Mouse (Mus musculus) embryonic facial prominence, embryonic 15.5 days (tissue): ENCODE data around the gene Susd4. TPM values are rescaled to one million over a fixed set of nuclear protein-coding genes. Genes with fewer than 3 reads are reported as not detected.
A peak's percentile ranks its signal among the peaks of the same experiment; 100 is the strongest.

Source experiments
- ATAC-seq: fragments of 200-750 bp; cut with Nextera tagmentation; 2 replicates; pipeline ENCODE4 v1.8.0; 2017; ENCODE audit warnings: low read depth, moderate TSS enrichment; ENCODE audit not compliant: insufficient number of reproducible peaks, low FRiP score, low TSS enrichment
- H3K27ac ChIP-seq: fragments of 300-500 bp; sonication (generic); replicated peaks from 2 replicates; pipeline ENCODE4 v1.5.1; 2015; ENCODE audit warnings: mild to moderate bottlenecking, inconsistent platforms
- H3K27me3 ChIP-seq: fragments of 300-500 bp; sonication (generic); 2 replicates; pipeline ENCODE4 v1.6.1; 2015; ENCODE audit warnings: inconsistent platforms
- H3K36me3 ChIP-seq: fragments of 300-500 bp; sonication (generic); 2 replicates; pipeline ENCODE4 v1.6.1; 2015; ENCODE audit warnings: mild to moderate bottlenecking, inconsistent platforms
- H3K4me1 ChIP-seq: fragments of 300-500 bp; sonication (generic); 2 replicates; pipeline ENCODE4 v1.6.1; 2015; ENCODE audit warnings: inconsistent platforms
- H3K4me2 ChIP-seq: fragments of 300-500 bp; sonication (generic); replicated peaks from 2 replicates; pipeline ENCODE4 v1.6.1; 2015; ENCODE audit warnings: mild to moderate bottlenecking, inconsistent platforms
- H3K4me3 ChIP-seq: fragments of 300-500 bp; sonication (generic); replicated peaks from 2 replicates; pipeline ENCODE4 v1.5.1; 2015; ENCODE audit warnings: mild to moderate bottlenecking, inconsistent platforms
- H3K9ac ChIP-seq: fragments of 300-500 bp; sonication (generic); 2 replicates; pipeline ENCODE4 v1.6.1; 2015; ENCODE audit warnings: inconsistent platforms
- H3K9me3 ChIP-seq: fragments of 300-500 bp; sonication (generic); replicated peaks from 2 replicates; pipeline ENCODE4 v1.6.1; 2016; ENCODE audit warnings: inconsistent platforms
- WGBS: fragments of 180-500 bp; shearing (Covaris S2); methylation state at CpG from one replicate; pipeline ENCODE4 v1.1.7; 2015; 5-methylcytosine and 5-hydroxymethylcytosine counted together
- polyA plus RNA-seq: library from polyadenylated mRNA; unstranded; fragments of >200 nt; fragmentation: Nextera tagmentation; extraction: Ambion mirVana; gene quantifications from 2 replicates; pipeline ENCODE4 v1.2.1, GENCODE M21; 2015

The Susd4 gene
- polyA plus RNA-seq, 1 experiment from 2014 or later = 14.8 TPM

DNA sequence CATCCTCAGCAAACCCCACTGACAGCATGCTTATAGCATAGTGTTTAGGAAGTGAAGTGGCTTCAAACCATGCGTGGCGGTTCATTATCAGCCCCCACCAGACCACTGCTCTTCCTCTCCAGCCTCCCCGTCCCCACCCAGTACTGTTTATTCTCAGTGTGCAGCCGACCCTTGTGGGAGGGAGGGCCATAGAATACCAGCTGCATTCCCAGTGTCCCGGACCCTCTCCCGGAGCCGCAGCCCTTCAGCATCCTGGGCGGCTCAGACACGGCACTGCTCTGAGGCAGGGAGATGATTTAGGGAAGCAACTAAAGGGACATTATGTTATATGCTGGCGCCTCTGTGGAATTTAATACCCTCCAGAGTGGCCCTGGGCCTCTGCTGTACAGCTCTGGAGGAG, 55.3 kb downstream of the Susd4 start:
- H3K27ac ChIP-seq = no peak overlapping the region
- ATAC-seq = no peak

DNA sequence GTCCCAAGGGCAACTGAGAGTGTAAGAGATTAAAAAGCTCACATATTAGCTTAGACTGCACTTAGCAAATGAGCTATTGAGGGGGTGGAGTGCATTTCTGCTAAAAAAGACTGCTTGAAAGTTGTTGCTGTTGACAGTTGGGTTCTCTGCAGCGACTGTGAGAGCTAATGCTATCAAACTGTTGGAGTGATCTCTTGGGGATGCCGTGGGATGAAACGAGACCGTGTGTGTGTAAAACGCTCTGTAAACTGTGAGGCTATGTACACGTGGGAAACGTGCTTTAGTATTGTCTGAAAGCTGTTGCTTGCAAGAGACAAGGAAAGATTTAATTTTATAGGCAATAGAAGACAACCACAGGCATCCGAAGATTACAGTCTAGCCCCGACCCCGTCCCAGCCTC, 59.1 kb downstream of the Susd4 start:
- no peak for ATAC-seq
- H3K27me3 ChIP-seq = no peaks in the 10 kb centered on the region
- no peaks in the 10 kb centered on the region for H3K9me3 ChIP-seq
- no peak overlapping the region for H3K4me2 ChIP-seq
- H3K9ac ChIP-seq = no peak overlapping the region
- 0 out of 2 replicates have a peak, but pooled peaks cover 2% of the 10 kb centered on the region for H3K4me1 ChIP-seq
- H3K36me3 ChIP-seq = no peaks in the 10 kb centered on the region
- no peak overlapping the region for H3K4me3 ChIP-seq
- H3K27ac ChIP-seq = no peak overlapping the region
- 74% methylated on average over 10 of the region's 10 CpGs for WGBS

More for the DNA sequence above, 55.3 kb downstream of the Susd4 start:
- H3K36me3 ChIP-seq = no peaks in the 10 kb centered on the region
- no peak overlapping the region for H3K4me3 ChIP-seq
- 0 out of 2 replicates have a peak overlapping the region, but pooled peaks have one; percentile 1 for H3K4me2 ChIP-seq
- no peak overlapping the region; the same call in 1 of the 2 replicates for H3K9ac ChIP-seq
- H3K4me1 ChIP-seq = 0 out of 2 replicates have a peak, but pooled peaks cover 6% of the 10 kb centered on the region
- no peaks in the 10 kb centered on the region for H3K9me3 ChIP-seq
- no peaks in the 10 kb centered on the region for H3K27me3 ChIP-seq
- WGBS = 45% methylated on average over 10 of the region's 10 CpGs

DNA sequence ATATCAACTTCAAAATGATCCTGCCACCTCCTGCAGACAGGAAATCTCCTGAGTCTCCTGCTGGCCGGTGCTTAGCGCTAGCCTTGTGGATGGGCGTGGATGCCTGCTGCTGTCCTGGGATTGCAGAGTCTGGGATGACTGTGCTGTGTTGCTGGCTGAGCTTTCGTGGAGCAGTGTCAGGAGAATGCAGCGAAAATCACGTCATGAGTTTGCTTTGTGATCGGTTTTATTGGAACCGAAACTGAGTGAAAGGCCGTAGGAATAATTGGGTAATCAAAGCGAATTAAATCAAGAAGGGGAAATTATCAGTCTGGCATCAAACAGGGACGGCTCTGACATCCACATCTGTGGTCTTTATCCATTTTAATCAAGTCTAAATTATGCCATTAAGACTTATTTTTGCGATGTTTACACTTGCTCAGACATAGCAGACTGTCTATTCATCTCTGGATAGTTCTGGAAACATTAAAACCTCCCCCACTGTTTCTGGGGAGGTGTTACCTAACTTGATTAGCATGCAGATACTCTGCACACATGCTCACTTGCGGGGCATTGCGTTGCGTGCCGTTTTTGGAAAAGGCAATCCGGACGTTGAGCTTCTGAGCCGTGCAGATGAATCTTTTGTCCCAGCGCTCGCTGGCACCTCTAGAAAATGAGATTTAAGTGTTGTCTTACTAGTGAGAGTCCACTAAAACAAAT, 60.2 kb downstream of the Susd4 start:
- 0 out of 2 replicates have a peak, but pooled peaks cover under 1% of the 10 kb centered on the region for H3K4me1 ChIP-seq
- H3K27ac ChIP-seq = no peak overlapping the region
- H3K9me3 ChIP-seq = no peaks in the 10 kb centered on the region
- no peak for ATAC-seq
- no peak overlapping the region for H3K4me2 ChIP-seq
- H3K4me3 ChIP-seq = no peak overlapping the region
- 62% methylated on average over 21 of the region's 21 CpGs for WGBS
- H3K27me3 ChIP-seq = no peaks in the 10 kb centered on the region
- H3K9ac ChIP-seq = no peak overlapping the region
- H3K36me3 ChIP-seq = no peaks in the 10 kb centered on the region

DNA sequence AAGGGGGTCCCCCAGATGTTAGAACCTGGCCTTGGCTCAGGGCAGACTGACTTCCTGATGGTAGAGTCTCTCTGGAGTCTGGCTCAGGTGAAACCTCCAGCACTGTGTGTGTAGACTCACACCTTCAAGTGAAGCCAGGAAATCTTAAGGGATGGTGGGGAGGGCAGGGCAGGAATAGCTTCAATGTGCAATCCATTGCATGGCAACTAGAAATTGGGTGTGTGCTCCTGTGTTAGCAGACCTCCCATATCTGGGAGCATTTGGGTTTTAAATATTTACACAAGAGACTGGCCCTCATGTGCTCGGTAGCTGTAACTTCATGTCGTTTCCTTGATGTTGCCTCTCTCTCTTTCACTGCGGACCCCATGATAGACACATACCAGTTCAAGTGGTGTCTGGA, 62.9 kb downstream of the Susd4 start:
- no peaks in the 10 kb centered on the region for H3K27me3 ChIP-seq
- H3K9ac ChIP-seq = no peak overlapping the region
- H3K9me3 ChIP-seq = no peaks in the 10 kb centered on the region
- 85% methylated on average over 3 of the region's 3 CpGs for WGBS
- H3K4me1 ChIP-seq = no peaks in the 10 kb centered on the region
- H3K4me2 ChIP-seq = no peak overlapping the region
- no peak overlapping the region for H3K27ac ChIP-seq
- H3K4me3 ChIP-seq = no peak overlapping the region
- H3K36me3 ChIP-seq = no peaks in the 10 kb centered on the region
- no peak for ATAC-seq

DNA sequence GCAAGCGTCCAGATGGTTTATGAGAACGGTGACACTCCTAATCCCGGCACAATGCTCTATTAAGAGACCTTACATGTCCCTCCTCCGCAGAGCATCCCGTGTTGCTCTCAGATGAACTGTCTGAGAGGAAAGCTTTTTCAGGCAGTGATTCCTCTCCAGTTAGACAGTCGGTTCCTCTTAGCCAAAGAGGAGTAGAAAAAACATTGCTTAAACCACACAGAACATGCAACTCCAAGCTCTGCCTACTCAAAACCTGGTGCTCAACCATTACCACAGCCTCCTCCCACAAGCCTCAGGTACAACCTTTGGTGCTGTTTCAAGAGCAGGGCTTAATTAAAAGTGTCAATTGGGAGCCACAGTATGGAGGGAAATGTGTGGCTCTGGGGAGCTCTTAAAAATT, 74.4 kb downstream of the Susd4 start:
- Histone ChIP-seq H3K4me1 (peaks cover 8% of the 10 kb centered on the region; the same call in 1 of the 2 replicates), H3K4me2 (no peak overlapping the region), H3K9me3 (no peaks in the 10 kb centered on the region), H3K4me3 (no peak overlapping the region), H3K27ac (no peak overlapping the region), H3K9ac (no peak overlapping the region), H3K27me3 (no peaks in the 10 kb centered on the region), H3K36me3 (no peaks in the 10 kb centered on the region)
- WGBS = 68% methylated on average over 6 of the region's 6 CpGs
- no peak for ATAC-seq

DNA sequence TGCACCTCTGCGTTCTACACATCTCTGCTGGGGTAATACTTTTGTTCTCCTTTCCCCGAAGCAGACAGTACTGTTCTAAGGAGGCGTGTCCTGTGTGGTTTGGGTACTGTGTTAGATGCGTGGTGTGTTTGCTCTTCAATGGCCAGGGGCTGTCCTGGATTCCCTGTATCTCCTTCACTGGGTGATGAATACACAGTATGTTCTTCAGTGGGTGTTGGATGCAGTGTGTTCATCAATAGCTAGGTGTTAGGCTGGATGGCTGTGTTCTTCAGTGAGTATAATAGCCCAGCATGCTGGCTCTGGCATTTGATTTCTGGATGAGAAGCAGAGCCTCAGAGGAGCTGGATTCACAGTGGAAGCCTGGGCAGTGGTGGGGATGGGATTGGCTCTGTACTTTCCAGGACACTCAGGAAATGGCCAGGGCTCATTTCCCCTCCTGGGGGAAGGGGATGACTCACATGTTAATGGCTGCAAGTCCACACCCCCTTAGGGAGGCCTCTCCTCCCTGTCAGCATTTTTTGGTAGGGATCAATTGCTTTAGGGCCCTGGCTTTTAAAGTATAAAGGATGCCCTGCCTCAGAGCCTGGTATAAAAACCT, 75.8 kb downstream of the Susd4 start:
- ATAC-seq = no peak
- Histone ChIP-seq H3K4me2 (no peak overlapping the region), H3K4me3 (no peak overlapping the region), H3K9me3 (no peaks in the 10 kb centered on the region), H3K27me3 (no peaks in the 10 kb centered on the region), H3K9ac (no peak overlapping the region), H3K4me1 (peaks cover 8% of the 10 kb centered on the region; the same call in 1 of the 2 replicates), H3K27ac (no peak overlapping the region), H3K36me3 (no peaks in the 10 kb centered on the region)
- 68% methylated on average over 4 of the region's 4 CpGs for WGBS

DNA sequence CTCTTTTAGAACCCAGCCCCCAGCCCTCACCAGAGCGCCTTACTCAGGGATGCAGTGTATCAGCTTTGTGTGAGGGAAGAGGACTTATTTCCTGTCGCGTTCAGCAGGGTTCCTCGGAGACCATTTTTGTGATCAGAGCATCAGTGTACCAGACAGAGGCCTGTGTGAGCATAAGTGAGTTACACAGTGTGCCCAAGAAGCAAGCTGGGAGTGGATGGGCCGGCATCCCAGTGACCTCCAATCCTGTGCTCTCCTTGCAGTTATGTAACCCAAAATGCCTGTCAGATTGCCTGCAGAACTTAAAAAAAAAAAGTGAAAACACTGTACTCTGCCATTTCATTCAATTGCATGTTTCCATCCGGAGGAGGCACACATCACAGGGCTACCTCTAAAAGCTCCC, 76.4 kb downstream of the Susd4 start:
- no peaks in the 10 kb centered on the region for H3K27me3 ChIP-seq
- H3K4me2 ChIP-seq = no peak overlapping the region
- H3K4me1 ChIP-seq = peaks cover 8% of the 10 kb centered on the region; the same call in 1 of the 2 replicates
- ATAC-seq = no peak
- 44% methylated on average over 6 of the region's 6 CpGs for WGBS
- H3K4me3 ChIP-seq = no peak overlapping the region
- H3K36me3 ChIP-seq = no peaks in the 10 kb centered on the region
- H3K27ac ChIP-seq = no peak overlapping the region
- no peaks in the 10 kb centered on the region for H3K9me3 ChIP-seq
- H3K9ac ChIP-seq = no peak overlapping the region; the same call in 1 of the 2 replicates

DNA sequence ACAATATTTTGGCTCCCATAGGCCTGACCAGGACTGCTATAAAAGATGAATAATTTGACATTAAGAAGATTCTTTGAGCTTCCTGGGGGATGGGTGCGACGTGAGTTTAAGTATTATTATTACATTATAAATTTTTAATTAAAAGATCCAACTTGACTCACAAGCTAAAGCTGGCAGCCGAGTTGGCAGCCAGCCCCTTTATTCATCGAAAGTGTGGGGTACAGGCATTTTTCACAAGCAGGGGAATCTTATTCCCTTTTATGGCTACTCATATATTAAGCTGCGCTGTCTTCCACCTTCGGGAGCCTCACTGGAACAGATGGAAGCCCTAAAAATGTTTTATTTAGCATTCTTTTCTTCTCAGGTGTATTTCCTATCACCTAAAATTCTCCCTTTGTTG, 76.9 kb downstream of the Susd4 start:
- Histone ChIP-seq H3K9me3 (no peaks in the 10 kb centered on the region), H3K27ac (no peak overlapping the region), H3K27me3 (no peaks in the 10 kb centered on the region), H3K4me1 (peaks cover 8% of the 10 kb centered on the region; the same call in 1 of the 2 replicates), H3K9ac (no peak overlapping the region), H3K36me3 (no peaks in the 10 kb centered on the region), H3K4me3 (no peak overlapping the region), H3K4me2 (no peak overlapping the region)
- ATAC-seq = no peak
- WGBS = 77% methylated on average over 6 of the region's 6 CpGs

DNA sequence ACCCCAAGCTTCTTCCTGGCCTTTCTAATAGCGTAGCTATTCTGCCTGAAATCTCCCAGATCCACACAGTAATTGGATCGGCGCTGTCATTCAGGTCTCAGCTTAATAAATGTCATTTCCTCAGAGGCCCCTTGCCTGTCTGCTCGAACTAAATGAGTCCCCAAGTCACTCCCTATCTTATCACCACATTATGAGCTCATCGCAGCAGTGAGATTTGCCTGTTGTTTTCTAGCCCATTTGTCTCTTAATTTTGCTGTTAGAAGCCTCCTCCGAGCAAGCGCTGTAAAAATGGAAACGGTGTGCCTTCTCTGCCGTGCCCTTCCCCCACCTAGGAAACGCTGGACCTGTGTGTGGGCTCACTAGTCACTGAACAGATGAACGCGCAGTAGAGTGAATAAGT, 85.9 kb downstream of the Susd4 start:
- Histone ChIP-seq H3K9me3 (no peaks in the 10 kb centered on the region), H3K4me2 (no peak overlapping the region), H3K4me1 (no peaks in the 10 kb centered on the region), H3K9ac (no peak overlapping the region), H3K36me3 (no peaks in the 10 kb centered on the region), H3K27me3 (no peaks in the 10 kb centered on the region), H3K27ac (no peak overlapping the region), H3K4me3 (no peak overlapping the region)
- ATAC-seq = no peak
- WGBS = 71% methylated on average over 12 of the region's 12 CpGs

DNA sequence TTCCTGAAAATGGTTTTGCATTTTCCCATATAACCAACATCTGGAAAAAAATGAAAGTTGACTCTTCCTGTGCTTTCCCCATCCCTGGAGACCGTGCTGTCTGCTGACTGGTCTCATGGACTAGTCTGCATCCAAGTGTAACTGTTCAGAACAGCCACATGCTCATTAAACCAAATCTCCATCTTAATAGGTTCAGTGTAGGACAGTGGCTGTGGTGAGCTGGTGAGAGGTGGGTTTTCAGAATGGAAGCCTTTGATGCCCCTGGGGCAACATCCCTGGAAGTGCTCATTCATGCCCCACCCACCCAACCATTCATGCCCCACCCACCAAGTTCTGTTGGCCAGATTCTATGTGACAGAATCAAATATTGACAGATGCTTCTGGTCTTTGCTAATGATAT, 86.4 kb downstream of the Susd4 start:
- H3K4me3 ChIP-seq = no peak overlapping the region
- no peak overlapping the region for H3K9ac ChIP-seq
- H3K27ac ChIP-seq = no peak overlapping the region
- no peaks in the 10 kb centered on the region for H3K27me3 ChIP-seq
- H3K9me3 ChIP-seq = no peaks in the 10 kb centered on the region
- 61% methylated on average over 1 of the region's 1 CpGs for WGBS
- ATAC-seq = no peak
- no peak overlapping the region for H3K4me2 ChIP-seq
- no peaks in the 10 kb centered on the region for H3K36me3 ChIP-seq
- H3K4me1 ChIP-seq = 0 out of 2 replicates have a peak, but pooled peaks cover under 1% of the 10 kb centered on the region

DNA sequence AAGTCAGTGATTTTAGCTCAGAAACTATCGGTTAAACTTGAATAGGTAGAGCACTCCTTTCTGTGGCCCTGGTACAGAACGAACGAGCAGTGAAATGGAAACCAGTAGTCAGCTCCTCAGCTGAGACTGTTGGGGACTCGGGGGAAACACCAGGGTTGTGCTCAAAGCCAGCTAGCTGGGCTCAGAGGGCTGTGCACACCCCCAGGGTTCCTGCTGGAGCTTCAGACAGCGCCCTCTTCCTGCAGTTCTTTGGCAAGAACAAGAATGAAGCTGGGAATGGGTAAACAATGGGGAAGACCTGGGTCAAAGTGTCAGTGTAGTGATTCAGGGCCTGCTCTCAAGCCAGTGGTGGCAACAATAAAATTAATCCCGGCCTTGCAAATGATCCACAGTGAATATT, 88.5 kb downstream of the Susd4 start:
- H3K9me3 ChIP-seq = no peaks in the 10 kb centered on the region
- WGBS = 54% methylated on average over 6 of the region's 6 CpGs
- no peak overlapping the region for H3K4me3 ChIP-seq
- H3K27ac ChIP-seq = no peak overlapping the region
- 0 out of 2 replicates have a peak, but pooled peaks cover 3% of the 10 kb centered on the region for H3K4me1 ChIP-seq
- no peak overlapping the region for H3K4me2 ChIP-seq
- H3K9ac ChIP-seq = no peak overlapping the region
- H3K27me3 ChIP-seq = no peaks in the 10 kb centered on the region
- ATAC-seq = no peak
- no peaks in the 10 kb centered on the region for H3K36me3 ChIP-seq
